Mouse (Mus musculus) MN1 (cell line): ENCODE measurements around the gene Rwdd3.

Experiments
- DNase-seq: peaks from one replicate; pipeline ENCODE4 v3.0.0-alpha.2; 2016; ENCODE audit warnings: low spot score

Gene Rwdd3

DNA sequence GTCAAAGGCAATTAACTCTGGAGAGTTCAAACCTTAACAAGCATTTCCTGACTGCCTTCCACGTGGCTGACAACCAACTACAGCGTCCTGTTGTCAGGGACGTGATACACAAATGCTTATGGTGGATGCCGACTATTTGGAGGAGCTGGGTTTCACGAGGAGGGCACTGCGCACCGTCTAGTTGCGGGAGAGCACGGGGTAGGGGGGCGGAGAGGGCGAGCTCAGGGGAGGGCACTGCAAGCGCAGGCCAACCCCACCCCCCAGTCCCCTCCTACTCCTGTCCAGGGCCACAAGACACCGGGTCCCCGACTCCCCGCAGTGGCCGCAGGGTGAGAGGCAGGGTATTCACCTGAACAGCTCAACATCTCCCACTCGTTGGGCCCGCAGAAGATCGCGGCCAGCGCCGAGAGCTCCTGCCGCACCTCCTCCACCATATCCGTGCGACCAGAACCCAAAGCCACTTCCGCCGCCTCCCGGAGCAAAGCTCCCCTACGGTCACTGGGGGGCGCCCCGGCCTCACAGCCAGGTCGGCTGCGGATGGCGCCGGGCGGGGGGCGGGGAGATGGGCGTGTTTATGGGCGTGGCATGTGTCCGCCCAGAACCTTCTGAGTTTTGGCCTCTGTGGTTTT is at the start of gene Rwdd3:
Rwdd3 (minus strand) TSS at position 453 of the 629 bp plus-strand sequence.
- DNase-seq: peak; percentile 89

DNA sequence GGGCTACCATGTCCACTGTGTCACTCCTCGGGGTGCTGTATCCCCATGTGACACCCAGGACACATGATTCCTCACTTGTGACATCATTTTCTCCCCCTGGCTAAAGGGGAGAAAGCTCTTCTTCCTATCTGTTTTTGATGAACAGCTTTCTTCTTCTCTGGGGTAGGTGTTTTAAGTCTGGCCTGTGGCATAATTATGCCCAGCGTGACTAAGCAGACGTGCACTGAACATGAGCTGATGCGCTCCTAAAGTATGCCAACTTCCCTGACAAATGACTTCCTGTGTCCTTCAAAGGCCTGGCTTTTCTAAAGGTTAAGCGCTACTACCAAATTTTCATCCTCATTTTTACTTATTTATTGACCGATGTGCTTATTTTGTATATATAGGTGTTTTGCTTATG is 45.5 kb upstream of the Rwdd3 start:
- no peak for DNase-seq

DNA sequence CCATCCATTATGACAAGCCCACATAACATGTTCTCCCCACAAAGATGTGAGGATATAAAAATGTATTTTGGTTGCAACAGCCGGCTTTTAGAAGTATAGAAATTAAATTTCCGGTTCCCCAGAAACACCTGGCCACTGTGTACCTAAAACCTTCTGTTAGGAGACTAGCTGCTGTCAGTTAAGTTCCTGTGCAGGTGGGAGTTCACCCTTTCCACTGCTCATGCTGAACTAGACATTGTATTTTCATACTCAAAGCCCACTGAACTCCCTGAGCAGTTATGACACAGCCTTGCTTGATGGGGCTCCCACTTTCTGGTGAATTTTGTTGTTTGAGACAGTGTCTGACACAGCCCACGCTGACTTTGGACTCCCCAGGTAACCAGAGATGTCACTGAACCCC is 42.0 kb upstream of the Rwdd3 start:
- DNase-seq: no peak

DNA sequence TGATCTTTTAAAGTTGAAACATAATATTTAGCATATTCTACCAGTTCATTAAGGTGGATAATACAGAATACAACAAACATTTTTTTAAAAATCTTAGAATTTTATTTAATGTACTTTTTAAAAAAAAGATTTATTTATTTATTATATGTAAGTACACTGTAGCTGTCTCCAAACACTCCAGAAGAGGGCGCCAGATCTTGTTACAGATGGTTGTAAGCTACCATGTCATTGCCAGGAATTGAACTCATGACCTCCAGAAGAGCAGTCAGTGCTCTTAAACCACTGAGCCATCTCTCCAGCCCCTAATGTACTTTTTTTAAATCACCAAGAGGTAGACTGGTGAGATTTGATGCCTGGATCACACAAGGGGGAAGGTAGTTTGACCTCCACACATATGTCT is 40.7 kb upstream of the Rwdd3 start:
- no peak for DNase-seq

DNA sequence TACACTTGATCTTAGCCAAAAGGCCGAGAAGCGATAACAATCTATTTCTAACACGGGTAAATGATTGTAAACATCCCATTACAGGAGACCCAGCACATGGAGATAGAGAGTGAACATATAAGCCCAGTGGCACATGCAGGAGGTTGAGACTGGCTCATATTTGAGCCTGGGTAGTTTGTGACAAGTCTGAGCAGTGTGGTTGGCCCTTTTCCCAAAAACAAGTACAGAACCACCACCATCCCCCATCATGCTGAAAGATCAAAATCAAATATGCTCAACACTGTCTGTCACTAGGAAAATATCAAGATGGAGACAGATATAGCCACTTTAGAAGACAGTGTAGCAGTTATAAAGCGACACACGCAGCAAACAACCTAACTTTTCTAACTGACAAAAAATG is 37.5 kb upstream of the Rwdd3 start:
- no peak for DNase-seq

DNA sequence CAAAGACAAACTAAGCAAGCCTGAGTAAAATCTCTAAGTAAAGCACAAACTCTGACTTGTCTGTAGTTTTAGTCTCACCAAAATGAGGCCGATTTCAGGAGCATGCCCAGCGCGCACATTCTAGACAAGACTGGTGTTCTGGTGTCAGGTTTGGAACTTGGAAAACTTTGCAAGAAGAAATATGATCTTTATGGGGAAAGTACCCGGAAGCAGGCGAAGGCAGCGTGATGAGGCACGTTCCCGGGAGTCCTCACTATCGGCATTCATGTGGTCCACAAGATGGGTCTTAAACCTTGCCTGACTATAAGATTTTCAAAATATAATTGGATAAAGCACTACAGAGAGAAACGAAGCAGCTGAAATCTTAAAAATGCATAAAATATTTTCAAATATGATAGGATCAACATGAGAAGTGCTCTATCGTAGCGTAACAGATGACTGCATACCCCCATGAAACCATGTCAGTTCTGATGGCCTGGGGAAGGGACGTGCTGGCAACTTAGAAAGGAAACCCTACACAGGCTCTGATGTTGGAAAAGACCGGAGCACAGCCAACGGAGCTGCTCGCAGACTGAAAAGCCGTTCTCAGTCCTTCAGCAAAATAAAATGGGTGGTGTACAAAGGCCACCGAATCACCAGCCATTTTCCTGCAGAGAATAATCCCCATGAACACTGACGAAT is 34.8 kb upstream of the Rwdd3 start:
- DNase-seq: no peak

DNA sequence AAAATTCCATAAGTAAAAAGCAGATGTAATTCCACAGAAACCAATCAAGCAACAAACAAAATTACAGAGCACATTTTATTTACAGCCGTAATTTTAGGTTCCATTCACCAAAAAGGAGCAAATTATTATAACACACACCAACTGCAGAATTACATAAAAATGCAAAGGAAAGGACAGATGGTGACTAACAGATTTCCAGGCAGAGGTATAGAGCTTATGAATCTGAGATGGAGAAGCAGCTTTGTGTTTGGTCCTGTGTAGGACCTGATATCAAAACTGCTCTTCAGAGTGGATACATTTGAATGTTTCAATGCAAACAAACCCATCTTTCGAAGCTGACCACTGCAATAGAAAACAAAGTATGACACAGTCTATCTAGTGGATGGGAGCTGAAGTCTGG is 31.1 kb upstream of the Rwdd3 start:
- no peak for DNase-seq

DNA sequence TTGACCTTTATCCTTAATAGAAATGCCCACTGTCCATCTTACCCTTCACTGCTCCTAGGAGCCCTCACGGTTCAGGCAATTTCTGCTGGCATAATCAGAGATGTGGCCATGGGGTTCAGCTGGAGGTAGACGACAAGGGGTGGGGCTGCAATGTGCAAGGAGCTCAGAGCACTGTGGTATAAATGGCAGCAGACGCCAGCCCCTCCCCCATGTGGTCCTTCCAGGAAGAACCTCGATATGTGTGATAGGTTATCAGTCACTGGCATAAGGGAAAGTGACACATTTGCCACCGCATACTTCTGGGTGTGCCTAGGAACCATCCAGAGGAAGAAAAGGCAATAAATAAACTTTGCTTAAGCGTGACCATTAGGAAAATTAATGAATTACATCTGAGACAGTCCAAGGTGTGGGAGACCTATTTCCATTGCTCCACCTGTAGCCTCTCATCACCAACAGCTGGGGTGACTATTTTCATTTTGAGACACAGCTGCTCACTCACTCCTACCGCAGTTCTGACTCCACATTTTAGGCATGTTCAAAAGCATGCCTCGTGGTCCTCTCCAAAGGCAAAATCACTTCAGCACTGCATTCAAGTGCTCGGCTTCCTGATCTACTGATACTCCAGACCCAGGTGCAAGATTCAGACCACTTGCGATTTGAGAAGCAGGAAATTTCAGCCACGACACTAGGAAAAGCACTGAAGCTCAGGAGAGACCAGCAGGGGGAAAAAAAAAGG is 29.7 kb upstream of the Rwdd3 start:
- DNase-seq: no peak

DNA sequence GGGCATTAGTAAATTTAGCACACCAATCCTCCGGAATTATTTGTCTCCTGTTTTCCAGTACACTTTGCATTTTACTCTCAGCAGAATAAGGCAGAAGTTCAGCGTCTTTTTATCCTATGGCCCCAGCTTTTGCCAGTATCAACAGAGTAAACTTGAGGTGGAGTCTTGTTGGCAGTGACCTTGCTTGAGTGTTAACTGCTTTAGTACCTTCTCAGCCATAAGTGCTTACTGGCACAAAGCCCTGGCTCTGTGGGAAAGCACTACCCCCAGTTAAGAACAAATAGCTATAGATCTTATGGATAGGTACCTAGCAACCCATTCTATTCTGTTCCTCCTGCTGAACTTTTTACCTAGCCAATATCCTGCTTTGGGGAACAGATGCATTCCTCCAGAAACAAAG is 17.7 kb upstream of the Rwdd3 start:
- DNase-seq: no peak

DNA sequence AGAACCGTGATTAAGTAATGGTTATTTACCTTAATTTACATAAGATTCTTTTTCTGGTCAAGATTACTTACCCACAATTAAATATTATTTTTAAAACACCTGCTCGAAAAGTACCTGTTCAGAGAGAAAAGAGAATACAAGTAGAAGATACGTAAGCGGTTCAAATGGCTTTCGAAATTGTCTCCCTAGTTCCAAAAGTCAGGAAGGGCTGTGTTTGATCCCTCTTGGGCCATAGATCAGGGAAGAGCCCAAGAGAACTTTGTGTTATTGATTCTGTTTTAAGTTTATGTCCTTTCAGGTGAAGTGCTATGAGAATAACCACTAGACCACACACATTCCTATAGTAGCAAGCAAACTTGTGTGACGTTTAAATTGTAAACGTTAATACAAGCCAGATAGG is 16.0 kb upstream of the Rwdd3 start:
- DNase-seq: no peak

DNA sequence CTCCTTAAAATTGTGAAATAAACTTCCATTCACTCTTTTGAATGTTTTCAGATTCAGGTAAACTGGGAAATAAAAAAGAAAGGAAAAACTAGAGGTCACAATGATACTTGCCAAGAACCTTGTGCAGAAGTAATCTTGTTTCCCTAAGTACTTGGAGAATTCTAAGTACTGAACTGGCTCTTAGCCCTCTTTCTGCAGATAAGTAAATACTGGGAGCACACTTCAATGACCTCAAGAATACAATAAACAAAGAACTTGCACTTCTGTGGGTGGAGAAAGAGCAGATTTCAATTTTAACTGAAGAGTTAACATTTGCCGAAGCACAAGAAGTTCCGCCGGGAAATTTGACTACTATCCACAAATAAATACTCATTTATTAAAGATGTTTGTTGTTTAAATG is 15.4 kb upstream of the Rwdd3 start:
- no peak for DNase-seq

DNA sequence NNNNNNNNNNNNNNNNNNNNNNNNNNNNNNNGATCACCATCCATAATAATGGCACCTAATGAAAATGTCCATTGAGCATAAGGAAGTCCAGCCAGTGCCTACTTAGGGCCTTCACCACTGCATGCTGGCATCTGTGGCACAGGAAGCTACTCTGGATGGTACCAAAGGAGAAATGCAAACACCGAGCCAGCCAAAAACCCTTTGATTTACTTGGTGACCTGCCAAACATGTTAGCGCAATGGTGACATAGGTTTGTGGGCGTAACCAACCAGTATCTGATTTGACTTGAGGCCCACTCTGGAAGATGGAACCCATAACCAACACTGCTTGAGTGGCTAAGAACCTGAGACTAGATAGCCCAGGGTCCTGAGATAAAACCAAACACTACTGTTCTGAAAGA is 13.7 kb upstream of the Rwdd3 start:
- no peak for DNase-seq

DNA sequence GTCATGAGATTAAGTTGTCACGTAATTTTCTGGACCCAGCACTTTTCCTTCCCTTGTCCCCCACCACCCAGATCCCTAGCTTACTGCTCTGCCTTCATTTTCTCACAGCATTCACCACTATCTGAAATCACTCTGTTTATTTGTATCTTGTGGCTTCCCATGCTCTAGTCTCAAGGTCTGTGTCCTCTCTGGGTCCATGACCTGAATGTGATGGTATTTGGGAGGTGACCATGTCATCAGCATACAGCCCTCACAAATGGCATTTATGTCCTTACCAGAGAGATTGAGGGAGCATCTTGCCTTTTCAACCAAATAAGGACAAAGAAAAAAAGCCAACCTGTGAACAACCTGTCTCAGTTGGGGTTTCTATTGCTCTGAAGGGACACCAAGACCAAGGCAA is 4.5 kb upstream of the Rwdd3 start:
- no peak for DNase-seq

DNA sequence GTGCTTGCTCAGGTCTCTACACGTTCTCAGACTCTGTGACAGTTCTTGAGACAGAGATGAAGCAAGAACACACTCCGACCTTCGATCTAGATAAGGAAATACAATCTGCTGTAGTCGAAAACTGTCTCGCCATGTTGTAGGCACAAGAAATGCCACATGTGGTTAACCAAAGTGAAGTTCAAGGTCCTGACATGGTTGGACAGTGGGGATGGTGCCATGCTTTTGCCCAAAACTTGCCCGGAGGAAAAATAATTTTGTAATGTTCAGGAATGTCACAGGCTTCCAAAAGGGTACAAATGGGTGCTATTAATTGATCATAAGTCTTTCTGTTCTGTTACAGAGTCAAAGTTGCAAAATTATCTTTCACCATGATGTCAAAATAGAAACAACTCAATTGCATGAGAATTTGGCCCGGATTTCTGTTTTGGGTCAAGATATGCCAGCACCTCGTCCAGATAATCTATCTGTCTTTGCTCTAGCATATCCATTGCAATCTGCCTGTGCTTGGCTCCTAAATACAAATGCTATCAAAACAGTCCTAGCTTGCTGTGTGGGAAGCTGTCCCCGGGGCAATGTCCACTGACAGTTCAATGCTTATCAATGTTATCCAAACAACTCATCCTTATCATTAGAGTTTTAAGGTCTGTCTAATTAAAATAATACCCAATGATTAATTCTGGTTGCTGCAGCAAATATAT is 2.9 kb upstream of the Rwdd3 start:
- DNase-seq: no peak

DNA sequence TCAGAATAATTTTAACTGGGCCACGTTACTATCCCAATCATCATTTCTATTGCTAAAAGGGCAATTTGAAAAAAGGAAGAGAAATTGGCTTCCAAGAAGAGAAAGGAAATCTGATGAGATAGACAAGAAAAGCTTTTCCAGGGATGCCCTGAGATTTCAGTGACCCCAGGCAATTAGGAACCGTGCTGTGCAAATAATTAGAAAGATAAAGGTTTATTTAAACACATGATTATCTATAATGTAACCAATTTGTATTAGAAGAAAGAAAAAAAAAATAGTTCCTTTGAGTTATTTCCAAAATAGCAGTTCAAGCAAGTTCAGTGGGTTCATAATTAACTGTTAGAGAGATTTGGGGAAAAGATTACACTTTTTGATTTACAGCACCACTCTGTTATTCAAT is 1.2 kb upstream of the Rwdd3 start:
- DNase-seq: no peak

DNA sequence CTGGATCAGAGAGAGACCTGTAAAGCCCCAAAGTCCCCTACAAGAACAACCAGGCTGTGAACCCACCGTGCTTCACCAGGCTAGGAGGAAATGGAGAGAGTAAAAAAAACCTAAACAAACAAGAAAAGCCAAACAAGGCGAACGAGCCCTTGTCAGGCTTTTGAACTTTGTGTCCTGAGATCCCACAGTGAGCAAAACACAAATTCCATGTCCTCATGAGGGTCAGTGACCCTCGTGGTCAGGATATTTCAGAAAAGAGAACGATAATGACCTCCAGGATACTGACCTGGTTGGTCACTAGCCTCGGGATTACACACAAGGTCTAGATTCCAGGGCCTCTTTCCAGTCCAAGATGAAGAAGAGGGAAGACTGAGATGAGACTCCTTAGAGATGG is 374 bp upstream of the Rwdd3 start:
- no peak for DNase-seq

DNA sequence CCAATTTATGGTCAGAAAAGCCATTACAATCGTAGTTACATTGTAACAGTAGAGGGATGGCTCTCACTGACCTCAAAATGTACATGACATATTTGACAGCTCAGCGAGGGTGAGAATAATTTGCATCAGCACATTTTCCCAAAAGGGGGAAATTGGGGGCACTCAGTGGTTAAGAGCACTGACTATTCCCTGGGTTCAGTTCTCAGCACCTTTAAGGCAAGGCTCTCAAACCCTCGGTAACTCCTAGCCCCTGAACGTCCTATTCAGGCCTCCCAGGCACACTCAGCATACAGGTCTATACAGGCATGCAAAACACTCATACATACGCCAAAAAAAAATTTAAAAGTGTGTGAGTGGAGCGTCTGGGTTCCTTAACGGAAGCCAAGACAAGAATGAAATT is 864 bp downstream of the Rwdd3 start:
- DNase-seq: peak; percentile 11

DNA sequence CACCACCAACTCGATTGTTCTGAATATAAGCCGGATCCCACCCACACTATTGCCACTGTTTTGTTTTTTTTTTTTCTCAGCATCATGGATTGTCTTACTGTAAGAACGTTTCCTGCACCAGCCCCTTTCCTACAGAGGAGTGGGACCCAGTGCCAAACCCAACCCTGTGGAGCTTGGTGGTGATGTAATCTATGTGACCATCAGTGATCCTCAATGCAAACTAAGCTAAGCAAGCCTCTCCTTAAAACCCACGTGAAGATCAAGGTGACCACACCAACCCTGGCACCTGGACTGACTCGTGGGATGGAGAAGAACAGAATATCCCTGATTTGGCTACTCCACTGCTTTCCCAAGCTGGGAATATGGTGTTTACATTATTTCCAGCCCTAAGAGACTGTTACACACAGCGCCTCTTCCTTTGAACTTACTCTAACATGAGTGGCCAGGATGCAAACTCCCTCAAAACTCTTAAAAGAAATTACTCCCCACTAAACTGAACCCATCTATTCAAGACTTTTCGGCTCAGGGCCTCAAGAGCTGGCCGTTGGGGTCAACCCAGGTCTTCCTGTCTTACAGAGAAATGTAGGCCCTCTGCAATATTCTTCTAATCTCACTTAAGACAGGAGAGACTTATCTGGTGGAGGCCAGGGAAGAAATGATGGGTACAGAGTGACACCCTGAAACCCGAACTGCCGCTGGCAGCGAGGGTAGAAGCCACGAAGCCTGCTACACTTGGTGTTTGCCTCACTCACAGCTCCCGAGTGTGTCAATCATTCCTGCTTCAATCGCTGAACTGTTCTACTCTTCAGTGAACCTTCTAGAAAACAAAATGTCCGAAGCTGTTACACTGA is 2.2 kb downstream of the Rwdd3 start:
- DNase-seq: no peak

DNA sequence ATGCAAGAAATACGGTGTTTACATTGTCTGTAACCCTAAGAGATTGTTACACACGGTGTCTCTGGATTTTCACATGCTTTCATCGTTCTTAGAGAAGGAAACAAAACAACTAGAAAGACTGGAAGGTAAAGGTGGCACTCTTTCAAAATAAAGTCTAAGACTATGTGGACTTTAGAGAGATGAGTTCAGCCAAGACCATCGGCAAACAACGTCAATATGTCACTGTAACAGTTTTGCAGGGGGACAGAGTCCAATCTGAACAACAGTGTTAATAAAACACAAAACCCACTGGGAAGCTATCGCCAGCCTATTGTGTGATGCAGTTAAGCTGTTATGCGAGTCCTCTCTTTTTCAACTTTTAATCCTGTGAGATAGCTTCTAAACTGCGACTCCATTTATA is 2.9 kb downstream of the Rwdd3 start:
- no peak for DNase-seq

DNA sequence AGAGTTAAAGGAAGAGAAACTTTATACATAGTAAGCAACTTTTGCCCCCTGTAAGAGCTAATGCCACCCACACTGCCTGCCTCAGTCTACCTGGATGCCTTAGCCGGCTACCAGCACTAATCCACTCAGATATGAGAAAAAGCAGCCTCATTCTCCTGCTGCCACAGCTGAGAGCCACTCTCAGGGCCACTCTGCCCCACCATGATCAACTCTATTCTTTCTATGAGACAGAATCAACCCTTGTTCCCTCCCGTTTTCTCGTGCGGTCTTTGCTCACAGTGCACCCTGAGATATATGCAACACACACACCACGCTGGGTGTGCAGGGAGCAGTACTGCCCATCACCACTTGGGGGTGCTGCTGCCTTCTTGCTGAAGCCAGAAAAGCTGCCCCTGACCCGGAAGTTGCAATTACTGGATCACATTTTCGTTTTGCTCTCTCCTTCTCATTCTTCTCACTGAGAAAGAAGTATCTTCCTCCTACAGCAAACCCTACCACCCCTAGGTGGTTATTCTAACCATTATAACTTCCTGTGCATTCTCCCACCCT is 8.2 kb downstream of the Rwdd3 start:
- DNase-seq: no peak

DNA sequence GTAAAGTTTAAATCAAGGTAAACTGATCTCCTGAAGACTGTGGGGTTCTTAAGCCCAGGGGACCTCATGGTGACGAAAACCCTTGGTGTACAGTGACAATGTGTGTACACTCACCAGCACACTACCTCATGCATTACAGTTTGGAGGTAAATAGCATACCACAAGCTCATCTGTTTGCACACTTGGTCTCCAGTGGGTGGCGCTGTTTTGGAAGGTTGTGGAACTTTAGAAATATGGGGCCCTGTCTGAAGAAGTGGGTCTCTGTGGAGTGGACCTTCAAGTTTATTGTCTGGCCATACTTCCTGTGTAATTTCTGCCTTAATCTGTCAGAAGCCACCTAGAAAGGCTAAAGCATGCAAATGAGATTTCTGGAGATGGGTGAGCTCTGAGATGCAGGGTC is 9.8 kb downstream of the Rwdd3 start:
- DNase-seq: no peak

DNA sequence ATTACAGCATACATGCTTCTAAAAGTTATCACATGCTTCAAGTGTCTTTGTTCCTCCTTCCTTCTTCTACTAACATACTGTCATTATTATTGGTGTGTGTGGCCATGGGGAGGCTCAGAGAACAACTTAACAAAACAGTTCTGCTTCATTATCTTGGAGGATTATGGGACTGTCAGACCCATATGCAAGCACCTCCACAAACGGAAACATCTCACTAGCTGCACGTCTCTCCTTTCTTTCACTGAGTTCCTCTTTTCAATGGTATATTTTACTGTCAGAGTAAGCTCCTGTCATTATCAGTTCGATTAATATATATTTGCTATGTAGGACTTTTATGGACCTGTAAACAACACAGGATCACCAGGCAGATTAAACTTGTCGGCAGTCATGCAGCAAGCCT is 11.1 kb downstream of the Rwdd3 start:
- DNase-seq: no peak
